Mouse (Mus musculus) MEL (cell line): ENCODE data around the gene Brs3. TPM values are rescaled to one million over a fixed set of nuclear protein-coding genes. Genes with fewer than 3 reads are reported as not detected.

Source experiments
- DNase-seq: peaks from one replicate; pipeline ENCODE4 v3.0.0; 2011; ENCODE audit warnings: low read depth, low spot score
- H3K27ac ChIP-seq: 2 replicates; pipeline ENCODE4 v1.5.1; 2012; ENCODE audit warnings: low read depth, mild to moderate bottlenecking, control low read depth, low read length, moderate library complexity; ENCODE audit not compliant: control insufficient read depth
- H3K27me3 ChIP-seq, 2 experiments: fragments of 150-350 bp in 1 of 2; sonication (generic) in 1 of 2; 2 replicates each; pipeline ENCODE4 v1.6.1; 2012; ENCODE audit warnings: low read length in 2 of 2, mild to moderate bottlenecking in 2 of 2, improper control_type of control experiment in 1 of 2, moderate library complexity in 1 of 2; ENCODE audit not compliant: insufficient read depth in 2 of 2, control insufficient read depth in 1 of 2
- H3K36me3 ChIP-seq, 2 experiments: 2 replicates each; pipeline ENCODE4 v1.6.1; 2012 to 2014; ENCODE audit warnings: low read length in 2 of 2, improper control_type of control experiment in 1 of 2, inconsistent platforms in 1 of 2, mild to moderate bottlenecking in 1 of 2; ENCODE audit not compliant: insufficient read depth in 2 of 2, control insufficient read depth in 1 of 2
- H3K4me1 ChIP-seq, 2 experiments: fragments of 150-350 bp in 1 of 2; sonication (generic) in 1 of 2; 2 replicates each; pipeline ENCODE4 v1.6.1; 2012; ENCODE audit warnings: low read length in 2 of 2, improper control_type of control experiment in 1 of 2, mild to moderate bottlenecking in 1 of 2; ENCODE audit not compliant: insufficient read depth in 2 of 2, control insufficient read depth in 1 of 2
- H3K4me3 ChIP-seq, 2 experiments: fragments of 150-350 bp in 1 of 2; sonication (generic) in 1 of 2; 2 replicates each; pipeline ENCODE4 v1.5.1; 2012; ENCODE audit warnings: low read depth in 2 of 2, low read length in 2 of 2, mild to moderate bottlenecking in 2 of 2, moderate library complexity in 2 of 2, control low read depth in 1 of 2, improper control_type of control experiment in 1 of 2; ENCODE audit not compliant: control insufficient read depth in 1 of 2, insufficient read depth in 1 of 2
- H3K79me2 ChIP-seq: 2 replicates; pipeline ENCODE4 v1.6.1; 2012; ENCODE audit warnings: mild to moderate bottlenecking, low read length, moderate library complexity; ENCODE audit not compliant: control insufficient read depth, poor library complexity, insufficient read depth
- H3K9ac ChIP-seq: 2 replicates; pipeline ENCODE4 v1.6.1; 2012; ENCODE audit warnings: low read depth, mild to moderate bottlenecking, control low read depth, low read length, moderate library complexity; ENCODE audit not compliant: control insufficient read depth, poor library complexity, severe bottlenecking
- H3K9me3 ChIP-seq: fragments of 150-350 bp; sonication (generic); replicated peaks from 2 replicates; pipeline ENCODE4 v1.6.1; 2012; ENCODE audit warnings: mild to moderate bottlenecking, low read length, improper control_type of control experiment, moderate library complexity; ENCODE audit not compliant: insufficient read depth
- BHLHE40 ChIP-seq: IDR thresholded peaks from 2 replicates; pipeline ENCODE4 v1.6.1; 2012; ENCODE audit warnings: low read depth, mild to moderate bottlenecking, inconsistent platforms, low read length, improper control_type of control experiment, borderline replicate concordance
- CHD1 ChIP-seq: IDR thresholded peaks from 2 replicates; pipeline ENCODE4 v1.6.1; 2012; ENCODE audit warnings: low read depth, mild to moderate bottlenecking, inconsistent platforms, low read length, improper control_type of control experiment
- CTCF ChIP-seq, 3 experiments: IDR thresholded peaks in 2 of 3; conservative IDR thresholded peaks in 1 of 3; 2 replicates each; pipeline ENCODE4 v1.5.1; 2011 to 2012; ENCODE audit warnings: low read length in 3 of 3, low read depth in 2 of 3, mild to moderate bottlenecking in 2 of 3, improper control_type of control experiment in 1 of 3, inconsistent platforms in 1 of 3, mixed read lengths in 1 of 3, moderate library complexity in 1 of 3; ENCODE audit not compliant: control insufficient read depth in 1 of 3, insufficient read depth in 1 of 3, poor library complexity in 1 of 3, severe bottlenecking in 1 of 3
- ETS1 ChIP-seq: IDR thresholded peaks from 2 replicates; pipeline ENCODE4 v1.6.1; 2012; ENCODE audit warnings: low read depth, mild to moderate bottlenecking, inconsistent platforms, low read length, improper control_type of control experiment, moderate library complexity
- GATA1 ChIP-seq: IDR thresholded peaks from 2 replicates; pipeline ENCODE4 v1.6.1; 2011; ENCODE audit warnings: low read depth, low read length, improper control_type of control experiment
- JUND ChIP-seq: IDR thresholded peaks from 2 replicates; pipeline ENCODE4 v1.6.1; 2011; ENCODE audit warnings: low read depth, mild to moderate bottlenecking, improper control_type of control experiment, low read length
- KAT2A ChIP-seq: conservative IDR thresholded peaks from 2 replicates; pipeline ENCODE4 v1.6.1; 2012; ENCODE audit warnings: low read depth, low read length, improper control_type of control experiment, inconsistent platforms
- MAFK ChIP-seq: IDR thresholded peaks from 2 replicates; pipeline ENCODE4 v1.6.1; 2011; ENCODE audit warnings: low read depth, mild to moderate bottlenecking, low read length, improper control_type of control experiment, borderline replicate concordance
- MEF2A ChIP-seq: IDR thresholded peaks from 2 replicates; pipeline ENCODE4 v1.6.1; 2014; ENCODE audit warnings: low read depth, mild to moderate bottlenecking, inconsistent platforms, low read length, improper control_type of control experiment; ENCODE audit not compliant: poor library complexity, insufficient replicate concordance, severe bottlenecking; ENCODE audit errors: extremely low read depth
- MXI1 ChIP-seq: IDR thresholded peaks from 2 replicates; pipeline ENCODE4 v1.6.1; 2011; ENCODE audit warnings: mild to moderate bottlenecking, low read depth, low read length, improper control_type of control experiment
- MYB ChIP-seq: IDR thresholded peaks from 2 replicates; pipeline ENCODE4 v1.6.1; 2011; ENCODE audit warnings: mild to moderate bottlenecking, low read depth, low read length, improper control_type of control experiment
- NELFE ChIP-seq: IDR thresholded peaks from 2 replicates; pipeline ENCODE4 v1.6.1; 2011; ENCODE audit warnings: low read depth, low read length, improper control_type of control experiment
- NRF1 ChIP-seq: IDR thresholded peaks from 2 replicates; pipeline ENCODE4 v1.6.1; 2014; ENCODE audit warnings: low read depth, mild to moderate bottlenecking, inconsistent platforms, low read length, improper control_type of control experiment, moderate library complexity; ENCODE audit not compliant: poor library complexity, insufficient read depth, severe bottlenecking
- POLR2A ChIP-seq, 2 experiments: IDR thresholded peaks; 2 replicates each; pipeline ENCODE4 v1.6.1; 2011 to 2012; ENCODE audit warnings: low read length in 2 of 2, mild to moderate bottlenecking in 2 of 2, control low read depth in 1 of 2, improper control_type of control experiment in 1 of 2, low read depth in 1 of 2, moderate library complexity in 1 of 2; ENCODE audit not compliant: control insufficient read depth in 1 of 2, insufficient read depth in 1 of 2, poor library complexity in 1 of 2
- POLR2AphosphoS2 ChIP-seq: IDR thresholded peaks from 2 replicates; pipeline ENCODE4 v1.6.1; 2011; ENCODE audit warnings: low read length, improper control_type of control experiment
- RAD21 ChIP-seq: IDR thresholded peaks from 2 replicates; pipeline ENCODE4 v1.6.1; 2011; ENCODE audit warnings: mild to moderate bottlenecking, low read depth, low read length, improper control_type of control experiment
- RCOR1 ChIP-seq: IDR thresholded peaks from 2 replicates; pipeline ENCODE4 v1.6.1; 2012; ENCODE audit warnings: low read depth, mild to moderate bottlenecking, inconsistent platforms, low read length, improper control_type of control experiment
- SIN3A ChIP-seq: IDR thresholded peaks from 2 replicates; pipeline ENCODE4 v1.6.1; 2012; ENCODE audit warnings: low read length, improper control_type of control experiment, inconsistent platforms
- SMC3 ChIP-seq: IDR thresholded peaks from 2 replicates; pipeline ENCODE4 v1.6.1; 2011; ENCODE audit warnings: low read depth, low read length, improper control_type of control experiment
- TAL1 ChIP-seq: IDR thresholded peaks from 2 replicates; pipeline ENCODE4 v1.6.1; 2012; ENCODE audit warnings: mild to moderate bottlenecking, inconsistent platforms, low read length, moderate library complexity, mixed read lengths
- TBP ChIP-seq: IDR thresholded peaks from 2 replicates; pipeline ENCODE4 v1.8.0; 2011; ENCODE audit warnings: low read depth, low read length, improper control_type of control experiment
- TCF12 ChIP-seq: IDR thresholded peaks from 2 replicates; pipeline ENCODE4 v1.6.1; 2014; ENCODE audit warnings: low read depth, mild to moderate bottlenecking, inconsistent platforms, low read length, improper control_type of control experiment, moderate library complexity
- USF2 ChIP-seq, 2 experiments: IDR thresholded peaks; 2 replicates each; pipeline ENCODE4 v1.6.1; 2011 to 2012; ENCODE audit warnings: improper control_type of control experiment in 2 of 2, low read length in 2 of 2, borderline replicate concordance in 1 of 2, inconsistent platforms in 1 of 2, low read depth in 1 of 2, mild to moderate bottlenecking in 1 of 2; ENCODE audit not compliant: insufficient read depth in 1 of 2
- ZC3H11A ChIP-seq: IDR thresholded peaks from 2 replicates; pipeline ENCODE4 v1.6.1; 2012; ENCODE audit warnings: low read depth, mild to moderate bottlenecking, inconsistent platforms, low read length, improper control_type of control experiment
- ZKSCAN1 ChIP-seq: IDR thresholded peaks from 2 replicates; pipeline ENCODE4 v1.6.1; 2012; ENCODE audit warnings: low read depth, mild to moderate bottlenecking, inconsistent platforms, low read length, improper control_type of control experiment, moderate library complexity
- ZMIZ1 ChIP-seq: IDR thresholded peaks from 2 replicates; pipeline ENCODE4 v1.6.1; 2012; ENCODE audit warnings: low read depth, mild to moderate bottlenecking, inconsistent platforms, low read length, improper control_type of control experiment, moderate library complexity
- polyA plus RNA-seq, 2 experiments: library from polyadenylated mRNA; stranded (reverse) in 1 of 2; unstranded in 1 of 2; fragments of >175 nt in 1 of 2; fragments of >200 nt in 1 of 2; gene quantifications; 2 replicates each; pipeline versions ENCODE4 v1.2.1 to v1.2.4; 2012; ENCODE audit warnings: low replicate concordance in 2 of 2, low read depth in 1 of 2; ENCODE audit not compliant: insufficient read length in 2 of 2, insufficient read depth in 1 of 2, missing spikeins in 1 of 2
- total RNA-seq: library from RNA; depleted of rRNA; stranded (reverse); fragments of 300-350 nt; gene quantifications from 2 replicates; pipeline ENCODE4 v1.2.3, GENCODE M21; 2012; rRNA removed

Gene Brs3
- total RNA-seq (not detected in 2 replicates), polyA plus RNA-seq (not detected)

DNA sequence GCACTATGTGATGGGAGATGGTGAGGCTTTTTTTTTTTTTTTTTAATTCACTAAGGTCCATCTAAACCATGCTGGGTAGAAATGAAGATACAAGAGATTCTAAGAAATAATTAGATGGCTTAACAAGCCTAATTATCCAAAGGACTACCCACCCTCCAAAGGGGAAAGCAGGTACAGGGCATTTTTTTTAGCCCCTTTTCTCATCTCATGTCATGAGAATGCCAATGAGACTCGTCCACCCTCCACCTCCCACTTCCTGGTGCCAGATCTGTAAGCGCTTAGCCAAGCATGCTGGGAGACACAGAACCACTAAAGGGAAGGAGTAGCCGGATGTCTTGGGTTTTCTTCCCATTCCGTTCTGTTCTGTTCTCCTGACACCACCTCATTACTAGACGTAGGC, at the start of gene Brs3:
Gene Brs3 (plus strand): TSS at position 301 of the 400 bp plus-strand sequence.
- H3K79me2 ChIP-seq = no peaks in the 10 kb centered on the region

DNA sequence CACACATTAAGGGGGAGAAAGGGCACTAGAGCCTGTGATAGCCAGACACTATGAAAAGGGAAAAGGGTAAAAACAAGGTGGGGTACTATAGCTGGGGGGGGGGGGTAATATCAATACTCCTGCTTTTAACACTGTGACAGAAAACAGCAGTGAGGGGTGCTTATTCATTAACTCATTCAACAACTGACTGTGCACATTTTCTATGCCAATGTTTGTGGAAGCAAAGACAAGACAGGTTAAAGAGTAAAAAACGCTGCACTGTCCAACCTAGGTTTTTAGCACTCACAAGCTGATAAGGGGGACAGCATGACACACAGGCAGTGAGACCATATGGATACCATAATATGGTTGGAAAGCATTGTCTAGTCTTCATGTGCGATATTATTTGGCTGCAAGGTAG, 30.0 kb upstream of the Brs3 start:
- H3K36me3 ChIP-seq = no peaks in the 10 kb centered on the region
- TF ChIP-seq MYB (no peak), POLR2A (IDR thresholded peaks at IDR 0.05; ENCODE audit: control insufficient read depth in 1 of 2, insufficient read depth in 1 of 2, low read depth in 1 of 2, low read length in 2 of 2, poor library complexity in 1 of 2) (no peak), MXI1 (no peak), ZMIZ1 (no peak), RAD21 (no peak), ZC3H11A (no peak), GATA1 (no peak), KAT2A (no peak), MAFK (no peak), TCF12 (no peak), RCOR1 (no peak), CTCF (IDR thresholded peaks at IDR 0.05 in 2 of 3, conservative IDR thresholded peaks at IDR 0.05 in 1 of 3; ENCODE audit: control insufficient read depth in 1 of 3, insufficient read depth in 1 of 3, low read depth in 2 of 3, low read length in 3 of 3, poor library complexity in 1 of 3, severe bottlenecking in 1 of 3) (no peak), POLR2AphosphoS2 (no peak), BHLHE40 (no peak), TBP (no peak), MEF2A (no peak), USF2 (IDR thresholded peaks at IDR 0.05; ENCODE audit: borderline replicate concordance in 1 of 2, insufficient read depth in 1 of 2, low read depth in 1 of 2, low read length in 2 of 2) (no peak), ETS1 (no peak), NRF1 (no peak)
- no peaks in the 10 kb centered on the region for H3K79me2 ChIP-seq
- H3K9ac ChIP-seq = no peak overlapping the region
- no peaks in the 10 kb centered on the region for H3K4me1 ChIP-seq
- H3K27ac ChIP-seq = no peak overlapping the region
- no peaks in the 10 kb centered on the region for H3K9me3 ChIP-seq
- DNase-seq = no peak
- no peaks in the 10 kb centered on the region for H3K27me3 ChIP-seq
- no peak overlapping the region for H3K4me3 ChIP-seq

More for the DNA sequence above, at the start of gene Brs3:
- no peak within 1 kb of the TSS for H3K9ac ChIP-seq
- TF ChIP-seq SMC3 (no peak), SIN3A (no peak), USF2 (IDR thresholded peaks at IDR 0.05; ENCODE audit: borderline replicate concordance in 1 of 2, insufficient read depth in 1 of 2, low read depth in 1 of 2, low read length in 2 of 2) (no peak), TBP (no peak), NELFE (no peak), ZMIZ1 (no peak), CHD1 (no peak), TAL1 (no peak), JUND (no peak), ZKSCAN1 (no peak), KAT2A (no peak), POLR2AphosphoS2 (no peak)
- no peak within 1 kb of the TSS for H3K27ac ChIP-seq
- no peak for DNase-seq
- H3K36me3 ChIP-seq = no peaks in the 10 kb centered on the region
- H3K9me3 ChIP-seq = no peaks in the 10 kb centered on the region
- H3K4me1 ChIP-seq = no peaks in the 10 kb centered on the region
- no peaks in the 10 kb centered on the region for H3K27me3 ChIP-seq
- H3K4me3 ChIP-seq = no peak within 1 kb of the TSS
